Mouse (Mus musculus) common myeloid progenitor, adult 5-6 weeks (primary cell): Measurements from ENCODE around the gene Ccdc148. TPM values are rescaled to one million over a fixed set of nuclear protein-coding genes. Genes with fewer than 3 reads are reported as not detected.

ENCODE experiments used
- ATAC-seq: replicated peaks from 2 replicates; pipeline ENCODE4 v1.8.0; 2016; ENCODE audit warnings: low read depth, mild to moderate bottlenecking, moderate TSS enrichment, inconsistent platforms; ENCODE audit not compliant: poor library complexity, severe bottlenecking
- total RNA-seq: library from RNA; stranded (forward); fragments of 200-1000, 187-1606 nt; gene quantifications from 2 replicates; pipeline ENCODE4 v1.2.3, GENCODE M21; 2017

The Ccdc148 gene
- not detected in 2 replicates for total RNA-seq

DNA sequence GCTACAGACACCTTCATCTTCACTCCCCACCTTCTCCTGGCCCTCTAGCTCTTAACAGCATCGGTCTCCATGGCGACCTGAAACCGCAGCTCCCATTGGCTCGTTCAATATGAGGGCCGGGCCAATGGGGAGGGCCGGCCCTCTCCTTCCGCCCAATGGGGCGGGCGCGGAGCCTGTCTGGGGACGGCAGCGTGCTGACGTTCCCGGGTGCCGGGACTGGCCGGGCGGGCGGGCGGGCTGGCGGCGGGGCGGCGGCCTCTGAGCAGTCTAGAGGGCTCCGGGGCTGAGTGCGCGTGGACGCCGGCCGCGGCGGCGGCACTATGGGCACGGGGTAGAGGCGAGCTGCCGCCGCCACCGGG, at the start of gene Ccdc148, which contains the start of gene Pkp4:
Ccdc148 (minus strand) TSS at position 79 of the 359 bp plus-strand sequence.
Pkp4 (plus strand) TSS at position 246 of the 359 bp plus-strand sequence.
- ATAC-seq: peak; percentile 97

GRCm38 (mm10) chr2:59208276-59208675, 47.8 kb upstream of the Ccdc148 start:
- no peak for ATAC-seq

DNA sequence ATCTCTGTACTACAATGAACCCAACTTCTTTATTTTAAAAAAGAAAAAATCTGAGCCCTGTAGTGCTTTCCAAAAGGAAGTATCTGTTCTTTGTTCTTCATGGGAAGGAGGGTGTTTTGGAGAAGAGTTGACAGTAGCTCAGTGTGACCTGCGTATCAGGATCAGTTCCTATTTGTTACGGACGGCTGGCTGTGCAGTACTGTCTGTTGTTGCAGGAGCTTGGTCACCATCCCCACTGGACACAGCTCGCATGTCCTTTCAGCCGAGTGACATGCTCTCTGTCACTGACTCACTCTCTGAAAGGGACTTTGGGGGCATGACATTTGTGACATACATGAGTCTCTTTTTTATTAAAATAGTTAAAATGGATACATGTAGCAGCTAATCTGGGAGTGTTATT, 47.2 kb upstream of the Ccdc148 start:
- no peak for ATAC-seq

DNA sequence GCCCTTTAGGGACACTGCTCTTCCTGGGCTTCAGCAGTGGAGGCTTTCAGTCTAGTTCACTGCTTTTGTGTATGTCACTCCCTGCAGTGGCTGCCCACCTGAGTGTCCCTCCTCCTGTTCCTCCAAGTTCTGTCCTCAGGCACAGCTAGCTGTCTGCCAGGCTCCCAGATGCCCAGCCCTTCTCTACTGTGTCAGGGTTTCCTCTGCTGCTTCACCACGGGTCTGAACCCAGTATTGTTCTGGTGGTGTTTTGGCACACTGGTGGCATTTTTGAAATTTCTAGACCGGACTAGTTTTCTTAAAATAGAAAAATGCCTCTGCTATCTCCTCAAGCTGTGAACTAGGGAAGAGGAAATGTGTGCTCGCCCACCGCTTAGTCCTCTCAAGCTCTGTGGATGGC, 46.8 kb upstream of the Ccdc148 start:
- 0 out of 2 replicates have a peak, but pooled peaks have one; percentile 8 for ATAC-seq

- ATAC-seq: no peak
Observed at GRCm38 (mm10) chr2:59206190-59206589, 45.7 kb upstream of the Ccdc148 start.

DNA sequence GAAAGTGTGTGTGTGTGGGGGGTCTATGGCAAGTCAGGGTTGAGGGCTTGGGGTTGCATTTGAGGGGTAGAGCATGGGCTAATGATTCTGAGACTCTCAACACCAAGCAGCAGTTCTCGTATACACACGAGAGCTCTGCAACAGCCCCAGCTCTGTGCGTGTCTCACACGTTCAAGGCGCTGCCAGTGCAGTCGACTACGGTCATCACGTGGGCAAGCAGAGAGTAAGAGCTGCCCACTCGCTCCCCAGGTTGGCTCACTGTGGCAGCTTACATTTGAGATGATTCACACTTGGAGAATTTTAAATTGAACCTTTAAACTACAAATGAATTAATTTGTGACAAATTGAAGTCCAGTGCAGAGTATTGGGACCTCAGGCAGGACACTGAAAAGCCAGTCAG, 44.6 kb upstream of the Ccdc148 start:
- no peak for ATAC-seq

DNA sequence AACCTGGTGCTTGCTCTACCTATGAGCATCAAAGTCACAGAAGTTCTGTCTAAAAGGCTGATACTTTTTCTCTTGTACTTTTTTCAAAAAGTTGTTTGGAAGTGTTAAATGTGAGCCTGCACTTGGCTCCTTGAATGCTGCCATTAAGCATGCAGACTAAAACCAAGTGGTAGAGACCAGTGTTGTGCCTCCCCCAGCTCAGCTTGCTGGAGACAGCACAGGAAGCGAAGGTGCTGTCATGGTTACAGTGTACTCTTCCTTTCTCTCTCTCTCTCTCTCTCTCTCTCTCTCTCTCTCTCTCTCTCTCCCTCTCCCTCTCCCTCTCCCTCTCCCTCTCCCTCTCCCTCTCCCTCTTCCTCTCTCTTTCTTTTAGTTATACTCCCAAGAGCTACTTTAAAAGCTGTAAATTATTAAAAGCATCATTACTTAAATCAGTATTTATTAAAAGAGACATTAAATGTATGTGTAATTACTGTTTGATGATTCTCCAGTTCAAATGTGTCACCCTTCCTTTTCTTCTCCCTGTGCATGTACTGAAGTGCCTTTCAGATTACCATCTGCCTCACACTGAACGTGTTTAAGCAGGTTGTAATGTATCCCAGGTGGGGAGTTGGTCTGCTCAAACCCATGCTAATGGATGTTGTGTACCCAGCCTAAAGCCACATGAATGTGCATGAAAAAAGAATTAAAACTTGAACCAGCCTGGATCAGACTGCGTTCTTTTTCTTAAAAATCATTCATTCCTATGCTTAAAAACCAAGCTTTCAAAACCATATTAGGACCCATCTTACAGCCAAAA, 43.3 kb upstream of the Ccdc148 start:
- no peak for ATAC-seq

GRCm38 (mm10) chr2:59202930-59203329, 42.4 kb upstream of the Ccdc148 start:
- ATAC-seq: no peak

- ATAC-seq: no peak
Observed at GRCm38 (mm10) chr2:59200511-59200910, 40.0 kb upstream of the Ccdc148 start.

DNA sequence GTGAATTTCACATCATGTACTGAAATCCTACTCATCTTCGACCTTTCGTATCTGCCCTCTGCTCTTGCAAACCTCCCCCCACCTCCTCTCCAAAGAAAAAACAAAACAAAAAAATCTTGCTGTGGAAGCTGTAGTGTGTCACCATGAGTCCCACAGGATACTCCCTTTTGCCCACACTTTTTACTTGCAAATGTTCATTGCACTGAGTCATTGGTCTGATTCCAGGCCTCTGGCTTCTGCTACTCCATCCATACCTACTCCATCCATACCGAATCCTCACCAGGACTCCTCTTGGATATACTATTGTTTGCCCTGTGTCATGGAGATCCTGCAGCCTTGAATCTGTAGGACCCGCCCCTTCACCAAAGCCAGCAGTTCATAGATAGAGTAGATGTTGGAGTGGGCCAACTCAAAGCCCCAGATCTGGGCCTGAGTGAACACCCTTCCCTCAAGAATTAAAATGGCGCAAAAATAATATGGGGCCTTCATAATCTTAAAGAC, 39.0 kb upstream of the Ccdc148 start:
- no peak for ATAC-seq

DNA sequence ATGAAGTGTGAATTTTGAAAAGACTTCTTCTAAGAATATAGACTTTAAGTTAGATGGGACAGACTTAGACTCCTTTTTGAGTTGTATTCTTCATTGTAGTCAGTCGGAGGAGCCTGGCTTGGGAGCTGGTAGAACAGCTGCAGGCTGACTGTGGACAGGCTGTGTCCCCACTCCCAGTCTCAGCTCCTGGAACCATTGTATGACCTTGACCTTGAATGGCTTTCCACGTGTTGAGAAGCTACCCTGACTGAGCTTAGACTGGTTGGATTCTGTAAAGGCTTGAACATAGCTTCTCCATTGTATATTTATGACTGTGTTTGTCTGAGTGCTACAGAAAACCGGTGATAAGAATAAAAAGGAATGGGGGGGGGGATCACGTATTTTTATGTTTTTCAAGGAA, 36.7 kb upstream of the Ccdc148 start:
- no peak for ATAC-seq

DNA sequence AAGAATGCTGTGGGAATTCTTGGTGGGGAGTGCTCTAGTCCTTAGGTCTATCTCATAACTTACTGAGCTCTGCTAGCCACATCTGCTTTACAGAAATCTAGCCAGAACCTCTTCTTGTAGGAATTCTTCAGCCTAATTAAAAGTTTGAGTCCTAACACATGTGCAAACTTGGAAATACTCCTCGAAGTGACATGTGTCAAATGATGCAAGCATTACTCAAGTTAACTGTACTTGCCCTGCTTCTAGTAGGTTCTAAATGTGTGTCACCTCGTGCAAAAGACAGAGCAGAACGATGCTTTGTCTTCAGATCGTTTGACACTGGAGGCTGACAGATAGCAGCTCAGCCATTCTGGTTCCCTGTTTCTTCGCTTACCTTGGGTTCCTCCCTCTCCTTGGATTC, 32.6 kb upstream of the Ccdc148 start:
- no peak for ATAC-seq

DNA sequence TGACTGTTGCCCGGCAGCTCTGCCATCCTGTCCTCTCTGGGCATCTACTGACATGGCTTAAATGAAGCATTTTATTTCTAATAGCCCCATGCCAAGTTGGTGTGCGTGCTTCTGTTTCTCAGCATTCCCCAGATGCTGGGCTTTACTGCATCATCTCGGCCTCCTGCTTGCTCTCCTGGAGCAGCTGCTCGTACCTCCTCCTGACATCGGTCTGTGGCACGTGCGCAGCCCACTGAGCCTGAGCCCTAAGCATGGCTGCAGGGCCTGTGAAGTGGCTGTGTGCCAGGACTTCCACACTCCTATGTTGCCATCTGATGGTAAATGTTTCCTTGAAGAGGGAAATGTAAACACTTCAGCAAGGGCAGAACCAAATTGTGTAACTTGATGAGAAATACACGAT, 31.0 kb upstream of the Ccdc148 start:
- no peak for ATAC-seq

GRCm38 (mm10) chr2:59190186-59190585, 29.7 kb upstream of the Ccdc148 start:
- ATAC-seq: no peak

DNA sequence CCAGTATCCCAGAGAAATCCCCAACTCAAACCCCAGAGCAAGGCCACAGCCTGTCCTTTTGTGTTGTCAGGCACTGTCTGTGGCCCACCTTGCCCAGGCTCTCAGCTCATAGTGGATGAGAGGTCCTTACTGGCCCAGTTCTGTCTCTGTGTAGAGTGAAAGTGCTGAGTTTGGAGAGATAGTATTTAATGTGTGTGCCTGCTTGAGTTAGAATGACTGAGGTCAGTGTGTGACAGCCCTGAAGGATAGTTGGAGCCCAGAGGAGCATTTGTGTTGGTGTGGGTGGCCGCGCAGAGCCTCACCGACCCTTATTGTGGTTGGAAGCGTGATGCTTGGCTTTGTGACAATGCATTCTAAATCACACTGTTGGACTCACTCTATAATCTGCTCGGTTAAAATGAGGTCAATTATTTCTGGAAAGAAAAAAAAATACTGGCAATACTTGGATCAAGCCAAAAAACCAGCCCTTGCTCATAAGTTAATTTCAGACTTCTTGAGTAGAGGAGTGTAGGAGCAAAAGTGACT, 29.2 kb upstream of the Ccdc148 start:
- no peak for ATAC-seq

- ATAC-seq: no peak
Observed at GRCm38 (mm10) chr2:59188306-59188705, 27.8 kb upstream of the Ccdc148 start.

DNA sequence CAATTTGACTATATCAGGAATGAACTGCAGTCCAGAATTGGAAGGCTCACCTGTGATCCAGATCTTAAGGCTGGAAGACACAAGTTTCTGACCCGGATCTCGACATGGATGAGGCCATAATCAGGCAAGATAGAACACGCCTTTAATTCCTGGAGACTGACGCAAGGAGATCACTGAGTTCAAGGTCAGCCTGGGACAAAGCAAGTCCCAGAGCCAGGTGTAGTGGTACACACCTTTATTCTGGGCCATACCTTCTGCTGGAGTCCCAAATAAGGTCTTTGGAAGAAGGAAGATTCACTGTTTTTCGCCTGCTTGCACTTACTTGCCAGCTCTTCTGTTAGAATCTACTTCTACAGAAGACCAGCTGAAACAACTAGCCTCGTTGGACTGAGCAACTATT, 26.5 kb upstream of the Ccdc148 start:
- no peak for ATAC-seq

- ATAC-seq: no peak
Observed at GRCm38 (mm10) chr2:59186122-59186521, 25.6 kb upstream of the Ccdc148 start.

DNA sequence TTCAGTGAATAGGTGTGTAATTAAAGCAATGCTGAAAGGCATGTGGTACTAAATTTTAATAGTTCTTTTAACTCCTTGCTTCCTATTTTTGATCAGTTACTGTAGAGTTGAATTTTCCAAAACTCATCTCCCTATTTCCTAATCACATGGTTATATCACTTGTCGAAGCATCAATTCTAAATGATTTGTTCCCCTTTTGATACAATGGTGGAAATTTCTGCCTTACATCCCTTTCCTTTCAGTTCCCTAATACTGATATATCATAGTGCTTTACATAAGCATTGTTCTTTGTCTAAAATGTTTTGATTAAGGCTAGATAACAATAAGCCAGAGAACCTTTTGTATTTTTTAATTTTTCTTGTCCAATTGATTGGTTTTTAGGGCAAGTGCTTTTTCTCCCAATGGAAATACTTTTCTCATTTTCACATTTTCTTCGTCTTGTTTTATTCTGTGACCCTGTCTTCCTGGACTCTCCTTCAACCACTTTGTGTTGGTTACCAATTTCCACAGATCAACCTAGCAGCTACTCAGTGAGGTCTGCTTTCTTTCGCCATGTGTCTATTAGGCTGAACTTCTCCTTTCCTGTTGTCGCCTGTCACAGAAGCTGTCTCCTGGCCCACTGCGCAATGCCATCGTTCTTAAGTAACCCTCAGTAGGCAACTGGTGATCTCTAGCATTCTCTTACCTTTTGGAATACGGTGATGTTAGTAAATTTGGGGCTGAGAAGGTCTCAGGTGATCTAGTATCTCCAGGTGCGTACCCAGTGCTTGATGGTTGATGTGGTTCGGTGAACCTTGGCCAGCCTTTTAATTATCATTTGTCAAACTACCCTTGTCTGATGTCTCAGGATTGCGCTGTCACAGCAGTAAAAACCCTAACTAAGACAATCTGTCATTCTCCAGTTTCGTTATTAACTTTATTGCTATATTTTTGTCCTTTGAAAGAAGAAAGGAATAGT, 23.9 kb upstream of the Ccdc148 start:
- ATAC-seq: peak; percentile 79

GRCm38 (mm10) chr2:59183541-59183940, 23.1 kb upstream of the Ccdc148 start:
- no peak for ATAC-seq
